Mouse (Mus musculus) activated CD4-positive, CD25-positive, alpha-beta regulatory T cell (primary cell): ENCODE measurements around the gene Vmn1r223. TPM values are rescaled to one million over a fixed set of nuclear protein-coding genes. Genes with fewer than 3 reads are reported as not detected.

Source experiments
- polyA plus RNA-seq, 2 experiments: library from polyadenylated mRNA; unstranded; fragments of 100-300 nt; shearing (Covaris generic); gene quantifications; one replicate each; pipeline ENCODE4 v1.2.1; 2017

Vmn1r223 gene
- polyA plus RNA-seq, result not detected

DNA sequence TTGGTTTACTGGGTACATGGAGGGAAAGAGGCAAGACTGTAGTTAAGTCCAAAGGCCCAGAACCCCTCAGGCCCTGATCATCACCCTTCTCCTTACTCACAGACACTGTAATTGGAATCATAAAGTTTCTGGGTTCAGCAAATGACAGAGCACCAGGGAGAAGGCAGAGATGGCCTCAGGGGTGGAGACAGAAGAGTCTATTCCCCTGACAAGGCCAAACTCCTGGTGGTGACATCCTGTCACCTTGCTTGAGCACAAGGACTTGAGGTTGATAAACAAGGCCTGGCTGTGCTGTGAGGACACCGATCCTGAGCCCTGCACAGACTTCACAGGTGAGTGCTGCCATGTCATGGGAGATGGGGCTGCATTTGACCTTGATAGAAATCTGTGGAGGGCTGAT is at the start of gene Vmn1r223:
Vmn1r223 (plus strand) TSS at position 301 of the 400 bp plus-strand sequence.

DNA sequence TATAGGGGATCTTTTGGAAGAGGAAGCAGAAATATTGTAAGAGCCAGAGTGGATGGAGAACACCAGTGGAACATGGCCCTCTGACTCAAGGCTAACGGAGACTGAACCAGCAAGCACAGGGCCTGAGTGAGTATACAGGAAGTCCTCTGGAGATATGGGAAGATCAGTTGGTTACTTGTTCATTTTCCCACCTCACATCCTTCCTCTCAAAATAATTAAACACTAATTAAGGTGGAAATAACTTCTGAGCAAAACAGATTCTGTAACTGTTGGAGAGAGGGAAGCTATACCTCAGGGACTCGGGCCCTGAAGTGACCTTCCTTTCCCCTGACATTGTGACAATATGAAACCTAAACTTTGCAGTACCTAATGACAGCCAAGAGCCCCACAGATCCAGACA is 33.1 kb upstream of the Vmn1r223 start, which contains the start of gene Vmn1r221:
Vmn1r221 (plus strand) TSS at position 301 of the 400 bp plus-strand sequence.

DNA sequence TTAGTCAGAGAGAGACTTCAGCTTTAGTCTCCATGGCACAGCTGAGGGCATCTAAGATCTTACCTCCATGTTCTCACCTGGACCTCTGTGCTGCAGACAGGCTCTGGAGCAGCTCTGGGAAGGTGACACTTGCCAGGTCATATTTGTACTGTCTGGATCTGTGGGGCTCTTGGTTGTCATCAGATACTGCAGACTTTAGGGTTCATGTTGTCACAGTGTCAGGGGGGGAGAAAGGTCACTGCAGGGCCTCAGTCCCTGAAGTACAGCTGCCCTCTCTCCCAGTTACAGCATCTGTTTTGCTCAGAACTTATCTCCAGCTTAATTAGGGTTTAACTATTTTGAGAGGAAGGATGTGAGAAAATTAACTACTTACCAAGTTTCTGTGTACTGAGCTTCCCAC is 11.1 kb upstream of the Vmn1r223 start, which contains the start of gene Vmn1r222:
Vmn1r222 (minus strand) TSS at position 101 of the 400 bp plus-strand sequence.

Other genes with a start within 250 kb of the Vmn1r223 start
- gene Vmn1r213, start 239.5 kb upstream of the Vmn1r223 start, polyA plus RNA-seq, result under 1 TPM in 1 of 2 experiments, not detected in 1; 0.11 TPM
- under 1 TPM in 1 of 2 experiments, not detected in 1; 0.25 TPM for gene Vmn1r214, start 216.7 kb upstream of the Vmn1r223 start, polyA plus RNA-seq
- gene Vmn1r215, start 179.1 kb upstream of the Vmn1r223 start, polyA plus RNA-seq, result not detected
- gene Vmn1r217, start 128.9 kb upstream of the Vmn1r223 start, polyA plus RNA-seq, result not detected
- under 1 TPM in 1 of 2 experiments, not detected in 1; 0.05 TPM for gene Vmn1r218, start 114.0 kb upstream of the Vmn1r223 start, polyA plus RNA-seq
- not detected for gene Vmn1r219, start 87.8 kb upstream of the Vmn1r223 start, polyA plus RNA-seq
- under 1 TPM in 1 of 2 experiments, not detected in 1; 0.23 TPM for gene Vmn1r220, start 59.2 kb upstream of the Vmn1r223 start, polyA plus RNA-seq
- under 1 TPM in 1 of 2 experiments, not detected in 1; 0.21 TPM for gene Vmn1r221, start 33.0 kb upstream of the Vmn1r223 start, polyA plus RNA-seq
- not detected for gene Vmn1r222, start 11.2 kb upstream of the Vmn1r223 start, polyA plus RNA-seq
- 10 to 100 TPM; 22.2 to 25.5 TPM for gene Zfp322a, start 122.1 kb downstream of the Vmn1r223 start, polyA plus RNA-seq
- 10 to 100 TPM; 10.1 to 11.6 TPM for gene Abt1, start 176.7 kb downstream of the Vmn1r223 start, polyA plus RNA-seq
- gene Btn1a1, start 218.8 kb downstream of the Vmn1r223 start, polyA plus RNA-seq, result not detected
- gene Btn2a2, start 241.7 kb downstream of the Vmn1r223 start, polyA plus RNA-seq, result under 1 TPM in 1 of 2 experiments, not detected in 1; 0.12 TPM